Mouse (Mus musculus) lung, postnatal 0 days (tissue): Measurements from ENCODE around the gene Fscn2. TPM values are rescaled to one million over a fixed set of nuclear protein-coding genes. Genes with fewer than 3 reads are reported as not detected.

Experiments
- ATAC-seq: fragments of 200-750 bp; cut with Nextera tagmentation; 2 replicates; pipeline ENCODE4 v1.8.0; 2017; ENCODE audit warnings: moderate library complexity
- DNase-seq: peaks from one replicate; pipeline ENCODE4 v3.0.0-alpha.2; 2016; ENCODE audit warnings: low spot score
- H3K27ac ChIP-seq: fragments of 300-500 bp; sonication (generic); 2 replicates; pipeline ENCODE4 v1.5.1; 2014; ENCODE audit warnings: antibody characterized with exemption, mild to moderate bottlenecking, low read length, mixed read lengths
- H3K27me3 ChIP-seq: fragments of 300-500 bp; sonication (generic); replicated peaks from 2 replicates; pipeline ENCODE4 v1.6.1; 2014; ENCODE audit warnings: low read length, mixed read lengths; ENCODE audit not compliant: insufficient read depth
- H3K36me3 ChIP-seq: fragments of 300-500 bp; sonication (generic); 2 replicates; pipeline ENCODE4 v1.6.1; 2014; ENCODE audit warnings: low read length, mixed read lengths; ENCODE audit not compliant: insufficient read depth
- H3K4me1 ChIP-seq: fragments of 300-500 bp; sonication (generic); 2 replicates; pipeline ENCODE4 v1.6.1; 2014; ENCODE audit warnings: antibody characterized with exemption, low read depth, low read length, mixed read lengths; ENCODE audit not compliant: insufficient read depth
- H3K4me2 ChIP-seq: fragments of 300-500 bp; sonication (generic); replicated peaks from 2 replicates; pipeline ENCODE4 v1.6.1; 2014; ENCODE audit warnings: low read depth, mild to moderate bottlenecking, low read length, moderate library complexity, mixed read lengths
- H3K4me3 ChIP-seq: fragments of 300-500 bp; sonication (generic); 2 replicates; pipeline ENCODE4 v1.5.1; 2014; ENCODE audit warnings: low read depth, low read length
- H3K9ac ChIP-seq: fragments of 300-500 bp; sonication (generic); replicated peaks from 2 replicates; pipeline ENCODE4 v1.6.1; 2014; ENCODE audit warnings: low read depth, mild to moderate bottlenecking
- H3K9me3 ChIP-seq: fragments of 300-500 bp; sonication (generic); 2 replicates; pipeline ENCODE4 v1.6.1; 2016; ENCODE audit warnings: low read length, mixed read lengths
- CTCF ChIP-seq: IDR thresholded peaks from 2 replicates; pipeline ENCODE4 v1.5.1; 2016; ENCODE audit warnings: antibody characterized with exemption, mild to moderate bottlenecking
- EP300 ChIP-seq: IDR thresholded peaks from 2 replicates; pipeline ENCODE4 v1.6.1; 2016; ENCODE audit warnings: antibody characterized with exemption, mild to moderate bottlenecking, control low read depth
- WGBS: fragments of 180-500 bp; shearing (Covaris S2); extraction: QIAGEN DNeasy Blood & Tissue Kit; methylation state at CpG from one replicate; pipeline ENCODE4 v1.1.7; 2014; 5-methylcytosine and 5-hydroxymethylcytosine counted together
- polyA plus RNA-seq: library from polyadenylated mRNA; unstranded; fragments of >200 nt; fragmentation: Nextera tagmentation; extraction: Ambion mirVana; gene quantifications from 2 replicates; pipeline ENCODE4 v1.2.1, GENCODE M21; 2015

Fscn2 gene
- polyA plus RNA-seq, 1 experiment from 2014 or later, result 0.36 TPM

GRCm38 (mm10) chr11:120366443-120367027, 5.2 kb downstream of the Fscn2 start:
- Histone ChIP-seq H3K36me3 (no peaks in the 10 kb centered on the region), H3K27me3 (no peaks in the 10 kb centered on the region), H3K27ac (no peak overlapping the region), H3K9ac (no peak overlapping the region), H3K4me1 (no peaks in the 10 kb centered on the region), H3K9me3 (no peaks in the 10 kb centered on the region), H3K4me2 (no peak overlapping the region), H3K4me3 (no peak overlapping the region)
- no peak for TF ChIP-seq EP300
- no peak for TF ChIP-seq CTCF
- DNase-seq, result no peak
- WGBS, result 34% methylated on average over 7 of the region's 7 CpGs
- no peak for ATAC-seq

GRCm38 (mm10) chr11:120369656-120370055, 8.3 kb downstream of the Fscn2 start:
- H3K36me3 ChIP-seq, result no peaks in the 10 kb centered on the region
- DNase-seq (peak; percentile 79), ATAC-seq (peak; percentile 85)
- 36% methylated on average over 8 of the region's 8 CpGs for WGBS
- no peaks in the 10 kb centered on the region for H3K9me3 ChIP-seq
- no peaks in the 10 kb centered on the region for H3K4me1 ChIP-seq
- no peak overlapping the region for H3K4me2 ChIP-seq
- no peaks in the 10 kb centered on the region for H3K27me3 ChIP-seq
- H3K27ac ChIP-seq, result no peak overlapping the region
- no peak overlapping the region for H3K9ac ChIP-seq
- no peak for TF ChIP-seq EP300
- peak; percentile 92 for TF ChIP-seq CTCF
- no peak overlapping the region for H3K4me3 ChIP-seq

- ATAC-seq (peak; percentile 16; the same call in 1 of the 2 replicates), DNase-seq (peak; percentile 49)
- Histone ChIP-seq H3K4me2 (no peak overlapping the region), H3K27ac (no peak overlapping the region), H3K36me3 (0 out of 2 replicates have a peak, but pooled peaks cover 5% of the 10 kb centered on the region), H3K9ac (no peak overlapping the region), H3K4me1 (peaks cover 5% of the 10 kb centered on the region; the same call in 1 of the 2 replicates), H3K9me3 (no peaks in the 10 kb centered on the region), H3K27me3 (no peaks in the 10 kb centered on the region), H3K4me3 (no peak overlapping the region)
- TF ChIP-seq CTCF (peak; percentile 60), EP300 (no peak)
- 64% methylated on average over 13 of the region's 13 CpGs for WGBS
Measured at GRCm38 (mm10) chr11:120373025-120373424, 11.7 kb downstream of the Fscn2 start.

GRCm38 (mm10) chr11:120373820-120374586, 12.7 kb downstream of the Fscn2 start:
- H3K4me2 ChIP-seq, result no peak overlapping the region
- DNase-seq, result no peak
- 0 out of 2 replicates have a peak, but pooled peaks cover 5% of the 10 kb centered on the region for H3K36me3 ChIP-seq
- ATAC-seq, result no peak
- no peak overlapping the region for H3K4me3 ChIP-seq
- no peaks in the 10 kb centered on the region for H3K9me3 ChIP-seq
- WGBS, result 83% methylated on average over 19 of the region's 23 CpGs
- H3K9ac ChIP-seq, result no peak overlapping the region
- TF ChIP-seq CTCF (no peak), EP300 (no peak)
- peaks cover 5% of the 10 kb centered on the region; the same call in 1 of the 2 replicates for H3K4me1 ChIP-seq
- H3K27ac ChIP-seq, result no peak overlapping the region
- no peaks in the 10 kb centered on the region for H3K27me3 ChIP-seq

GRCm38 (mm10) chr11:120375324-120375723, 14.0 kb downstream of the Fscn2 start:
- H3K4me1 ChIP-seq, result peaks cover 5% of the 10 kb centered on the region; the same call in 1 of the 2 replicates
- no peak overlapping the region for H3K4me2 ChIP-seq
- no peak overlapping the region for H3K27ac ChIP-seq
- TF ChIP-seq CTCF (no peak), EP300 (no peak)
- H3K9me3 ChIP-seq, result no peaks in the 10 kb centered on the region
- H3K4me3 ChIP-seq, result no peak overlapping the region
- no peak for DNase-seq
- 0 out of 2 replicates have a peak, but pooled peaks cover 5% of the 10 kb centered on the region for H3K36me3 ChIP-seq
- no peak overlapping the region for H3K9ac ChIP-seq
- no peak for ATAC-seq
- H3K27me3 ChIP-seq, result no peaks in the 10 kb centered on the region
- WGBS, result 90% methylated on average over 10 of the region's 10 CpGs

- ATAC-seq, result no peak
- H3K9ac ChIP-seq, result no peak overlapping the region
- TF ChIP-seq EP300 (no peak), CTCF (no peak)
- H3K9me3 ChIP-seq, result no peaks in the 10 kb centered on the region
- H3K4me3 ChIP-seq, result no peak overlapping the region
- peaks cover 5% of the 10 kb centered on the region; the same call in 1 of the 2 replicates for H3K4me1 ChIP-seq
- H3K27ac ChIP-seq, result no peak overlapping the region
- 0 out of 2 replicates have a peak, but pooled peaks cover 5% of the 10 kb centered on the region for H3K36me3 ChIP-seq
- H3K4me2 ChIP-seq, result no peak overlapping the region
- no peak for DNase-seq
- no peaks in the 10 kb centered on the region for H3K27me3 ChIP-seq
- 81% methylated on average over 17 of the region's 17 CpGs for WGBS
Measured at GRCm38 (mm10) chr11:120376302-120377160, 15.2 kb downstream of the Fscn2 start.
